Mouse (Mus musculus) forebrain, embryonic 13.5 days (tissue): ENCODE results near the gene Mark4. TPM values are rescaled to one million over a fixed set of nuclear protein-coding genes. Genes with fewer than 3 reads are reported as not detected.

Experiments
- ATAC-seq: fragments of 200-750 bp; cut with Nextera tagmentation; 2 replicates; pipeline ENCODE4 v1.8.0; 2017
- H3K27ac ChIP-seq: fragments of 300-500 bp; sonication (generic); 2 replicates; pipeline ENCODE4 v1.5.1; 2015; ENCODE audit warnings: inconsistent platforms, mild to moderate bottlenecking, moderate library complexity
- H3K27me3 ChIP-seq: fragments of 300-500 bp; sonication (generic); 2 replicates; pipeline ENCODE4 v1.6.1; 2015; ENCODE audit warnings: mild to moderate bottlenecking, inconsistent platforms
- H3K36me3 ChIP-seq: fragments of 300-500 bp; sonication (generic); 2 replicates; pipeline ENCODE4 v1.6.1; 2015; ENCODE audit warnings: mild to moderate bottlenecking, inconsistent platforms; ENCODE audit not compliant: poor library complexity, severe bottlenecking
- H3K4me1 ChIP-seq: fragments of 300-500 bp; sonication (generic); 2 replicates; pipeline ENCODE4 v1.6.1; 2015; ENCODE audit warnings: inconsistent platforms
- H3K4me2 ChIP-seq: fragments of 300-500 bp; sonication (generic); 2 replicates; pipeline ENCODE4 v1.6.1; 2015; ENCODE audit warnings: inconsistent platforms, mild to moderate bottlenecking, moderate library complexity
- H3K4me3 ChIP-seq: fragments of 300-500 bp; sonication (generic); 2 replicates; pipeline ENCODE4 v1.5.1; 2015; ENCODE audit warnings: mild to moderate bottlenecking, inconsistent platforms
- H3K9ac ChIP-seq: fragments of 300-500 bp; sonication (generic); 2 replicates; pipeline ENCODE4 v1.6.1; 2015; ENCODE audit warnings: mild to moderate bottlenecking, inconsistent platforms
- H3K9me3 ChIP-seq: fragments of 300-500 bp; sonication (generic); replicated peaks from 2 replicates; pipeline ENCODE4 v1.6.1; 2016; ENCODE audit warnings: inconsistent platforms
- WGBS: fragments of 180-500 bp; shearing (Covaris S2); methylation state at CpG from one replicate; pipeline ENCODE4 v1.1.7; 2015; 5-methylcytosine and 5-hydroxymethylcytosine counted together
- polyA plus RNA-seq: library from polyadenylated mRNA; unstranded; fragments of >200 nt; fragmentation: Nextera tagmentation; extraction: Ambion mirVana; gene quantifications from 2 replicates; pipeline ENCODE4 v1.2.1, GENCODE M21; 2015

The Mark4 gene
- polyA plus RNA-seq, 1 experiment from 2014 or later = 12.2 TPM

DNA sequence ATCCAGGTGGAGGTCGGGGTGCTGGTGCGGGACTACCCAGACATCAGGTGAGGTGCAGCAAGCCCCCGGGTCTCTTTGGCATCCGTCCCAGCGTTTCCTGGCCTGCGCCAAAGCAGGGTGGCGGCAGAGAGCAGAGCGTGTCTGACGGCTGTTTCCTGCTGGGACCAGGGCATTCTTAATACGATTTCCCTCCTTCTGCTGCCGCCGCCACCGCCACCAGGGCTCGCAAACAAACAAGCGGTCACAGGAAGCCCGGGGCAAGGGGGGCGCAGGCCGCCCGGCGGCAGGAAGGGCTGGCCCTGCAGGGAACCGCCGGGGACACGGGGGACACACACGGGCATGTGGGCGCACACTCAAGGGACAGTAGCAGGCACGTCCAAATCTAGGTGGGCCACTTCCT lies 33.1 kb upstream of the Mark4 start:
- Histone ChIP-seq H3K4me2 (peak overlapping the region; percentile 44), H3K9ac (peak overlapping the region; percentile 50; the same call in 1 of the 2 replicates), H3K27ac (no peak overlapping the region), H3K4me3 (no peak overlapping the region; the same call in 1 of the 2 replicates), H3K9me3 (no peaks in the 10 kb centered on the region), H3K4me1 (peaks cover 13% of the 10 kb centered on the region), H3K27me3 (peaks cover 65% of the 10 kb centered on the region), H3K36me3 (no peaks in the 10 kb centered on the region)
- WGBS = 2% methylated on average over 26 of the region's 26 CpGs
- ATAC-seq = no peak

DNA sequence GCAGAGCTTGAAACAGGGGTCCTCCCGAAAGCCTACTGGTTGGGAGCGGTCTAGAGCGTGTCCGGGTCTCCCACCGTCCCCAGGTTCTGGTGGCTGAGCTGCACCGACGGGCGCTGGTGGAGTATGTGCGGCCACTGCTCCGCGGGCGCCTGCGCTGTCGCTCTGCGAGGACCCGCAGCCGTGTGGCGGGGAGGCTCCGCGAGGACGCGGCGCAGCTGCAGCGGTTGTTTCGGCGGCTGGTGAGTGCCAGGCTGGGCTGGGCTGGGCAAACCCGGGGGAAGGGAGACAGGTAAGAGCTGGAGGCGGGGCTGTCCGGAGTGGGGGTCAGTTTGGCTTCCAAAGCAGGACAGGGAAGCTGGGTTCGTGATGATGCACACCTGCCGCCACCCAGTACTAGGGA lies 30.9 kb upstream of the Mark4 start:
- H3K9me3 ChIP-seq = no peaks in the 10 kb centered on the region
- peak overlapping the region; percentile 27 for H3K4me3 ChIP-seq
- peaks cover 73% of the 10 kb centered on the region for H3K27me3 ChIP-seq
- WGBS = 2% methylated on average over 31 of the region's 31 CpGs
- H3K27ac ChIP-seq = no peak overlapping the region
- peak; percentile 24; the same call in 1 of the 2 replicates for ATAC-seq
- H3K4me2 ChIP-seq = peak overlapping the region; percentile 44
- H3K36me3 ChIP-seq = no peaks in the 10 kb centered on the region
- H3K9ac ChIP-seq = peak overlapping the region; percentile 45; the same call in 1 of the 2 replicates
- peaks cover 13% of the 10 kb centered on the region for H3K4me1 ChIP-seq

DNA sequence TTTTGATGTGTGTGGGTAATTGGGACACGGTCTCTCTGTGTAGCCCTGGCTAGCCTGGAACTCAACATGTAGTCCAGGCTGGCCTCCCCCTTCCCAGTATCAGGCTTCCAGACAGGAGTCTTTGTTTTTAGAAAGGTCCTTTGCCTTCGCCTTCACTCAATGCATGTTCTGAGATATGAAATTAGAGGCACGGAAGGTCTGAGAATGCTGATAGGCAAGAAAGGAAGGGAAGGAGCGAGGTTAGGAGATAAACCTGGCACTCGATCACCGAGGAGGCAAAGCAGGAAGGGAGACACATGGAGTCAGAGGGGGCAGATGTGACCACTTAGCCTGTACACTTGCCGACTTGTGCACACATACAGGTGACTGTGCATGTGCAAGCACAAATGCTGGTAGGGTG lies 27.9 kb upstream of the Mark4 start:
- 90% methylated on average over 7 of the region's 7 CpGs for WGBS
- Histone ChIP-seq H3K27me3 (peaks cover 61% of the 10 kb centered on the region), H3K36me3 (no peaks in the 10 kb centered on the region), H3K9me3 (no peaks in the 10 kb centered on the region), H3K4me1 (peaks cover 7% of the 10 kb centered on the region), H3K4me3 (no peak overlapping the region), H3K4me2 (no peak overlapping the region), H3K27ac (no peak overlapping the region), H3K9ac (no peak overlapping the region)
- no peak for ATAC-seq

- Histone ChIP-seq H3K27me3 (peaks cover 50% of the 10 kb centered on the region), H3K27ac (no peak overlapping the region), H3K4me1 (peaks cover 7% of the 10 kb centered on the region), H3K9ac (no peak overlapping the region), H3K9me3 (no peaks in the 10 kb centered on the region), H3K4me3 (no peak overlapping the region), H3K36me3 (no peaks in the 10 kb centered on the region), H3K4me2 (no peak overlapping the region)
- WGBS = 85% methylated on average over 1 of the region's 1 CpGs
- ATAC-seq = no peak
Measured at GRCm38 (mm10) chr7:19485488-19485887, 26.9 kb upstream of the Mark4 start.

DNA sequence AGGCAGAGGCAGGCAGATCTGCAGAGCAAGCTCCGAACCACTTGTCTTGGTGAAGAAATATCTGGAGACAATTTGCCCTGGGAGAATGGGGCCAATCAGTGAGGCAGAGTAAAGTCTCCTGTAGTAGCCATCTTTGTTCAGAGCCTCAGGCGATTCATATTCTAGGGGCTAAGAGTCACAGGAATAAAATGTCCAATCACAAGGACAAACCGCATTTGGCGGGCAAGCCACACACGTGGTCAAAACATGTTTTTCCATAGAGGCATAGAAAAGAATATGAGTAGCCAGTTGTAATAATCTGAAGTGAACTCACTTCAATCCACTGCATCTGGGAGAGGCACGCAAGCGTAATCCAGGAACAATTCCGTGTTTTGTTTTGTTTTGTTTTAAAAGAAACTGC lies 24.7 kb upstream of the Mark4 start:
- Histone ChIP-seq H3K4me2 (no peak overlapping the region), H3K9ac (no peak overlapping the region), H3K27ac (no peak overlapping the region), H3K36me3 (no peaks in the 10 kb centered on the region), H3K4me1 (no peaks in the 10 kb centered on the region), H3K4me3 (no peak overlapping the region), H3K27me3 (peaks cover 40% of the 10 kb centered on the region), H3K9me3 (no peaks in the 10 kb centered on the region)
- no peak for ATAC-seq
- 80% methylated on average over 8 of the region's 8 CpGs for WGBS

DNA sequence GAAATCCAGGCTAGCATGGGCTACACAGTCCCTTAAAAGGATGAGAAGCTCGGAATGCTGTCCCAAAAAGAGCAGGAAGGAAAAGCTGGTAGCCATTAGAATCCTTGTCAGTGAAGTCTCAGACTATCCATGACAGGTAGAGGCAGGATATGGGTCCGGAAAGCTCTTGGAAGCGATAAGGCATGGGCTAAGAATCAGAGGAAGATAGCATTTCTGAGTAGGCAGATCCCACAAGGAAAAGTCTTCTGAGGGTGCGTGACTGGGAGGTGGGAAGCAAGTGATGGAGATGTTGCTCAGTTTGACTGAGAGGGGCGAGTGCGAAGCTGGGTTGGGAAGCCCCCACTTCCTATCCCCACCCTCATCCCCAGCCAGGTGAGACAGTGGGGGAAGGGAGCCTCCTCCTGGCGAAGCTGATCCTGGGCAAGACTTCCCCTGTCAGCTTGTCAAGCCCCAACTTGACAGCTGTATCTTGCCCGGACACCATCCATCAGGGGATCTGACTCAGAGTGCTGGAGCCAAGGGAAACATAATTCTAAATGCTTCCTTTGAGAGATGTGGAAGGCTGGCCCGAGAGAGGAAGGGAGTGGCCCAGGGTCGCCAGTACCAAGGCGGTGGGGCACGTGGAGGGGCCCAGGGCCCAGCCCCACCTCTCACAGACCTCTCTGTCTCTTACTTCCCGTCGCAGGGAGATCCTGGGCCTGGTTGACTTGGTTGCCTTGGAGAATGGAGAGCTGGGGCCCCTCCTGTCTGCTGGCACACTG lies 19.2 kb upstream of the Mark4 start:
- WGBS = 32% methylated on average over 14 of the region's 14 CpGs
- no peak for ATAC-seq

DNA sequence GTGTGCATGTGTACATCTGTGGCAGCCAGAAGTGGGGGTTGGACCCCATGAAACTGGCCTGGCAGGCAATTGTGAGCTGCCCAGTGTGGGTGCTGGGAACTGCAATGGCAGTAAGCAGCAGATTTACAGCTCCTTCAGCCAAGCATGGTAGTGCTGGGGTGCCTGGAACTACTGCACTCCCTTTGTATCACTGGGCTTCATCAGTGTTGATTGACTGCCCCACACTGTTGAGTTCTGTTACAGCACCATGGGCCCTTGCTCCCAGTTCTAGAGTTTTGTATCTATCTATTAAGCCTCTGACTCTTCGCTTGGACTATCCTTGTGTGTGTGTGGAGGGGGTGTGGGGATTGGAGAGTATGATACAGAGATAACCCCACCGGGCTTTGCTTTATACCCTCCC lies 18.5 kb upstream of the Mark4 start:
- H3K4me2 ChIP-seq = no peak overlapping the region
- H3K4me3 ChIP-seq = no peak overlapping the region
- H3K9me3 ChIP-seq = no peaks in the 10 kb centered on the region
- H3K9ac ChIP-seq = no peak overlapping the region
- no peaks in the 10 kb centered on the region for H3K36me3 ChIP-seq
- no peak overlapping the region for H3K27ac ChIP-seq
- H3K4me1 ChIP-seq = peaks cover 8% of the 10 kb centered on the region
- peaks cover 69% of the 10 kb centered on the region for H3K27me3 ChIP-seq
- 76% methylated on average over 2 of the region's 2 CpGs for WGBS
- no peak for ATAC-seq

More for the DNA sequence above, 19.2 kb upstream of the Mark4 start:
- no peak overlapping the region for H3K27ac ChIP-seq
- peaks cover 61% of the 10 kb centered on the region for H3K27me3 ChIP-seq
- H3K4me1 ChIP-seq = peaks cover 8% of the 10 kb centered on the region
- no peak overlapping the region for H3K4me3 ChIP-seq
- H3K9ac ChIP-seq = no peak overlapping the region; the same call in 1 of the 2 replicates
- H3K9me3 ChIP-seq = no peaks in the 10 kb centered on the region
- no peaks in the 10 kb centered on the region for H3K36me3 ChIP-seq
- H3K4me2 ChIP-seq = no peak overlapping the region

GRCm38 (mm10) chr7:19473875-19474443 lies 15.3 kb upstream of the Mark4 start:
- H3K27me3 ChIP-seq = peaks cover 90% of the 10 kb centered on the region
- ATAC-seq = peak; percentile 87
- peak overlapping the region; percentile 51 for H3K4me3 ChIP-seq
- peaks cover 8% of the 10 kb centered on the region for H3K4me1 ChIP-seq
- H3K9me3 ChIP-seq = no peaks in the 10 kb centered on the region
- no peak overlapping the region; the same call in 1 of the 2 replicates for H3K27ac ChIP-seq
- peak overlapping the region; percentile 61 for H3K9ac ChIP-seq
- WGBS = under 1% methylated on average over 51 of the region's 89 CpGs
- no peaks in the 10 kb centered on the region for H3K36me3 ChIP-seq
- peak overlapping the region; percentile 76 for H3K4me2 ChIP-seq

GRCm38 (mm10) chr7:19472403-19472802 lies 13.8 kb upstream of the Mark4 start:
- ATAC-seq = no peak
- no peak overlapping the region for H3K4me3 ChIP-seq
- H3K36me3 ChIP-seq = no peaks in the 10 kb centered on the region
- no peak overlapping the region for H3K4me2 ChIP-seq
- H3K9me3 ChIP-seq = no peaks in the 10 kb centered on the region
- H3K4me1 ChIP-seq = peaks cover 8% of the 10 kb centered on the region
- H3K27me3 ChIP-seq = peaks cover 91% of the 10 kb centered on the region
- WGBS = 36% methylated on average over 4 of the region's 4 CpGs
- no peak overlapping the region for H3K9ac ChIP-seq
- H3K27ac ChIP-seq = no peak overlapping the region

DNA sequence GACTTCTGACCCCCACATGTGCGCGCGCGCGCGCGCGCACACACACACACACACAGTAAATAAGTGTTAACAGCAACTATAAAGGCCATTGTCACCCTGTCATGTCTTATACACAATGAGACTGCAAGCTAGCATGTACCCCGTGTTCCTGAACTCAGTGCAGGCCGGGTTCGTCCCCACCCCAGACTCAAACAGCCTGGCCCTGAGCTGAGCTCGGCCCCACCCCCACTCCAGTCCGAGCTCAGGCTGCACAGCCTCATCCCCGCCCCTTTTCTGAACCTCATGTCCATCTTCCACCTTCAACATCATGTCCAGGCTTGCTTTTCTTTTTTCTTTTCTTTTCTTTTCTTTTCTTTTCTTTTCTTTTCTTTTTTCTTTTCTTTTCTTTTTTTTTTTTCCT lies 11.7 kb upstream of the Mark4 start:
- WGBS = 4% methylated on average over 14 of the region's 14 CpGs
- Histone ChIP-seq H3K9ac (no peak overlapping the region), H3K27me3 (peaks cover 94% of the 10 kb centered on the region)

GRCm38 (mm10) chr7:19469404-19469803 lies 10.8 kb upstream of the Mark4 start:
- peaks cover 95% of the 10 kb centered on the region for H3K27me3 ChIP-seq
- no peak for ATAC-seq
- 17% methylated on average over 23 of the region's 23 CpGs for WGBS
- no peak overlapping the region for H3K4me2 ChIP-seq
- no peaks in the 10 kb centered on the region for H3K36me3 ChIP-seq
- no peaks in the 10 kb centered on the region for H3K9me3 ChIP-seq
- H3K4me1 ChIP-seq = peaks cover 11% of the 10 kb centered on the region
- H3K27ac ChIP-seq = no peak overlapping the region
- no peak overlapping the region for H3K4me3 ChIP-seq
- H3K9ac ChIP-seq = no peak overlapping the region

More for the DNA sequence above, 11.7 kb upstream of the Mark4 start:
- Histone ChIP-seq H3K36me3 (no peaks in the 10 kb centered on the region), H3K4me2 (no peak overlapping the region), H3K27ac (no peak overlapping the region), H3K4me3 (no peak overlapping the region), H3K4me1 (peaks cover 8% of the 10 kb centered on the region), H3K9me3 (no peaks in the 10 kb centered on the region)
- no peak for ATAC-seq

DNA sequence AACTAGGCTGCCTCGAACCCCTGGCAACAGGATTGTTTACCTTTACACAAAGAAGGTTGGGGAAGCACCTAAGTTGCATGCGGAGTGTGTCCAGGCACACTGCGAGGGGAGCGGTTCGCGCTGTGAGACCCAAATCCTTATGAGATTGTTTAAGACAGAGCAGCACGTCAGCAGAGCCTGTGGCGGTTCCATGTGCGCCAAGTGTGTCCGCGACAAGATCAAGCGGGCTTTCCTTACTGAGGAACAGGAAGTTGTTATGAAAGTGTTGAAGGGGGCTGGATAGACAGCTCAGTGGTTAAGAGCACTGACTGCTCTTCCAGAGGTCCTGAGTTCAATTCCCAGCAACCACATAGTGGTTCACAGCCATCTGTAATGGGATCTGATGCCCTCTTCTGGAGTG lies 9.7 kb upstream of the Mark4 start:
- H3K9ac ChIP-seq = no peak overlapping the region
- H3K4me3 ChIP-seq = no peak overlapping the region
- H3K27ac ChIP-seq = no peak overlapping the region
- ATAC-seq = no peak
- no peak overlapping the region for H3K4me2 ChIP-seq
- H3K4me1 ChIP-seq = peaks cover 5% of the 10 kb centered on the region; the same call in 1 of the 2 replicates
- peaks cover 93% of the 10 kb centered on the region for H3K27me3 ChIP-seq
- WGBS = 68% methylated on average over 12 of the region's 12 CpGs
- H3K36me3 ChIP-seq = no peaks in the 10 kb centered on the region
- no peaks in the 10 kb centered on the region for H3K9me3 ChIP-seq
